Mouse (Mus musculus): ENCODE data around the gene Fam78a. TPM values are rescaled to one million over a fixed set of nuclear protein-coding genes. Genes with fewer than 3 reads are reported as not detected.

The Fam78a gene
- polyA plus RNA-seq, 1 experiment from 2014 or later: 3.8 TPM

DNA sequence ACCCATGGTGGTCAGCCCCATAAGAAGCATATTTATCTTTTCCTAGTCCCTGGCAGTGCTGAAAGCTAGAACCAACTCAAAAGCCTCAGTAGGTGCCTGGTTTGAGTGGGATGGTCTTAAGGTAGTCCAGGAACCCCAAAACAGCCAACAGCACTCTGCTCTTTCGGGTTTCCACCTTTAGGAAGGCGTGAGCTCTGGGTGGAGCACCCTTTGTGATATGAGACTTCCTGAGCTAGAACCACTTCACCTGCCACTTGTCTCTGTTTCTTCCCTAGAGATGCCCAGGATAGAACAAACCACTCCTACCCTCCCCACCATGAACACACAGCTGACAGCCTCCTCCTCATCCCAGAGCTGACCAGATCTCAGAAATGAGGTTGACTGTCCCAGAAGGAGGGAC lies 27.3 kb downstream of the Fam78a start:
- Histone ChIP-seq H3K9ac (replicated peaks) (no peak overlapping the region), H3K4me2 (ENCODE audit: low read depth, low read length) (no peak overlapping the region), H3K27ac (ENCODE audit: low read depth) (no peak overlapping the region), H3K4me3 (ENCODE audit: low read depth, low read length) (no peak overlapping the region), H3K4me1 (ENCODE audit: insufficient read depth) (peaks cover 16% of the 10 kb centered on the region), H3K36me3 (replicated peaks; ENCODE audit: insufficient read depth, low read length) (peaks cover 2% of the 10 kb centered on the region), H3K9me3 (ENCODE audit: low read length) (no peaks in the 10 kb centered on the region), H3K27me3 (ENCODE audit: insufficient read depth, low read length) (no peaks in the 10 kb centered on the region)
- ATAC-seq (no peak), DNase-seq (no peak)
- 55% methylated on average over 2 of the region's 2 CpGs for WGBS (ENCODE audit: insufficient replicate concordance)
- TF ChIP-seq CTCF (IDR thresholded peaks at IDR 0.05; ENCODE audit: low read depth) (no peak), EP300 (IDR thresholded peaks at IDR 0.05; ENCODE audit: low read depth) (no peak)

DNA sequence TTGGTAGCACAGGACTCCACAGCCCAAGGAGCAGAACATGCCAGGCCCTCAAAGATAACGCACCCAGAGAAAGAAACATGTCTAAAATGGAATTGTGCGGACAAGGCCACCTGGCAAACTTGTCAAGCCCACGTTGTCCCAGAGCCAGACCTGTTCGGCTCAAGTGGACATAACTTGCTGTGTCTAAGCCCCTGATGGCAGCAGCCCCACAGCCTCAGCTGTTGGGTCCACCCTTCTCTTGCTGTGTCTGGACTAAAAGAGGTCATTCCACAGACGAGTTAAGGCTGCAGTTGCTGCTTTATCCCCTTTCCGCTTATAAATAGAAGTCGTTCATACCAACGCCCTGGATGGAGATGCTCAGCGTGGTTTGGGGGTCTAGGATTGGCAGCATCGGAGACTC lies 28.1 kb downstream of the Fam78a start:
- Histone ChIP-seq H3K27me3 (ENCODE audit: insufficient read depth, low read length) (no peaks in the 10 kb centered on the region), H3K27ac (ENCODE audit: low read depth) (no peak overlapping the region), H3K4me2 (ENCODE audit: low read depth, low read length) (no peak overlapping the region), H3K9ac (replicated peaks) (no peak overlapping the region), H3K4me1 (ENCODE audit: insufficient read depth) (peaks cover 12% of the 10 kb centered on the region), H3K36me3 (replicated peaks; ENCODE audit: insufficient read depth, low read length) (peaks cover 10% of the 10 kb centered on the region), H3K4me3 (ENCODE audit: low read depth, low read length) (no peak overlapping the region), H3K9me3 (ENCODE audit: low read length) (no peaks in the 10 kb centered on the region)
- no peak for DNase-seq
- TF ChIP-seq CTCF (IDR thresholded peaks at IDR 0.05; ENCODE audit: low read depth) (no peak), EP300 (IDR thresholded peaks at IDR 0.05; ENCODE audit: low read depth) (no peak)
- 86% methylated on average over 10 of the region's 10 CpGs for WGBS (ENCODE audit: insufficient replicate concordance)
- ATAC-seq: no peak

DNA sequence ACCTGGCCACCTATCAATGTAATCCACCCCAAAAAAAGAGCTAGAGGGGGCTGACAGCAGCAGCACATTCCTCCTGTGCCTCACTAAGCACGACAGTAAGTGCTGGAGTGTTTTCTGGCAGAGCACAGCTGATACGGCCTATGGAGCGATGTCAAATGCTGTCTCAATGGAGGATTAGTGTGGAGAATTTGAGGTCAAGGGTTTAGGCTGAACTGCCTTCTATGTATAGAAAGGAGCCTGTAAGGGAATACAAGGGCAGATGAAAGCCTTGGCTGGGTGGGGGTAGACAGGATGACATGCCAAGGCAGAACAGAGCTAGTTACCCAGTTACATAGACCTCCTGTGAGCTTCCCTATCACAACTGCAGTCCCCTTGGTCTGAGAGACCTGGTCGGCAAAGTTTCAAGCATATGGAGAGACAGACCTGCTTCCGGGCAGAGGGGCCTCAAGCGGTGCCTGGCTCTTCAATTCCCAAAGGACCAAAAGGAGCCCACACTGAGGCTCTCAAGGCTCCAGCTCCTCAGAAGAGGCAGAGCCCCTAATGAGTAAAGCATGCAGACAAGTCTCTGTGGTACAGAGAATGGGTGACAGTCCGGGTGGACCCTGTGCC lies 29.2 kb downstream of the Fam78a start:
- H3K27ac ChIP-seq (ENCODE audit: low read depth): no peak overlapping the region
- H3K27me3 ChIP-seq (ENCODE audit: insufficient read depth, low read length): no peaks in the 10 kb centered on the region
- H3K4me1 ChIP-seq (ENCODE audit: insufficient read depth): peaks cover 4% of the 10 kb centered on the region; the same call in 1 of the 2 replicates
- no peak for DNase-seq
- no peaks in the 10 kb centered on the region for H3K9me3 ChIP-seq (ENCODE audit: low read length)
- H3K4me3 ChIP-seq (ENCODE audit: low read depth, low read length): no peak overlapping the region
- TF ChIP-seq CTCF (IDR thresholded peaks at IDR 0.05; ENCODE audit: low read depth): no peak
- no peak for TF ChIP-seq EP300 (IDR thresholded peaks at IDR 0.05; ENCODE audit: low read depth)
- WGBS (ENCODE audit: insufficient replicate concordance): 80% methylated on average over 7 of the region's 7 CpGs
- peaks cover 19% of the 10 kb centered on the region for H3K36me3 ChIP-seq (replicated peaks; ENCODE audit: insufficient read depth, low read length)
- no peak overlapping the region for H3K9ac ChIP-seq (replicated peaks)
- no peak overlapping the region for H3K4me2 ChIP-seq (ENCODE audit: low read depth, low read length)
- ATAC-seq: no peak

DNA sequence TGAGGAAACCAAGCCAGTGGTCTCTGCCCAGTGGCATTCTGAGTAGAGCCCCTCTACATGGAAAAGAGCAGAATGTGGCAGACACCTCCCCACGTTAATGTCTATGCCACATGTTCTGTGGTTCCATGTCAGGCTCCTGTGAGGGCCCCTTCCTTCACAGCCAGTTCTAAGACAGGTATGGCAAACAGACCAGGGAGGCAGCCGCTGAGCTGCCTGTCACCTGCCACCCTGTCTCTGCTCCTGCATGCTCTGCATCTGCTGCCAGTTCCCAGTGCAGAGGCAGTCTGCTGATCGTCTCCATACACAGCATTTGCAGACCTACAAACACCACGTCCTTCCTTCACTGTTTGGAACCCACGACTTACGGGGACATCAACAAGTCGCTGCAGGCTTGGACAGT lies 32.2 kb downstream of the Fam78a start:
- DNase-seq (no peak), ATAC-seq (no peak)
- H3K9me3 ChIP-seq (ENCODE audit: low read length): no peaks in the 10 kb centered on the region
- no peak for TF ChIP-seq EP300 (IDR thresholded peaks at IDR 0.05; ENCODE audit: low read depth)
- peaks cover 2% of the 10 kb centered on the region; the same call in 1 of the 2 replicates for H3K4me1 ChIP-seq (ENCODE audit: insufficient read depth)
- WGBS (ENCODE audit: insufficient replicate concordance): 90% methylated on average over 7 of the region's 7 CpGs
- H3K36me3 ChIP-seq (replicated peaks; ENCODE audit: insufficient read depth, low read length): peaks cover 39% of the 10 kb centered on the region
- no peaks in the 10 kb centered on the region for H3K27me3 ChIP-seq (ENCODE audit: insufficient read depth, low read length)
- H3K4me2 ChIP-seq (ENCODE audit: low read depth, low read length): no peak overlapping the region
- no peak overlapping the region for H3K4me3 ChIP-seq (ENCODE audit: low read depth, low read length)
- no peak overlapping the region for H3K9ac ChIP-seq (replicated peaks)
- no peak overlapping the region for H3K27ac ChIP-seq (ENCODE audit: low read depth)

DNA sequence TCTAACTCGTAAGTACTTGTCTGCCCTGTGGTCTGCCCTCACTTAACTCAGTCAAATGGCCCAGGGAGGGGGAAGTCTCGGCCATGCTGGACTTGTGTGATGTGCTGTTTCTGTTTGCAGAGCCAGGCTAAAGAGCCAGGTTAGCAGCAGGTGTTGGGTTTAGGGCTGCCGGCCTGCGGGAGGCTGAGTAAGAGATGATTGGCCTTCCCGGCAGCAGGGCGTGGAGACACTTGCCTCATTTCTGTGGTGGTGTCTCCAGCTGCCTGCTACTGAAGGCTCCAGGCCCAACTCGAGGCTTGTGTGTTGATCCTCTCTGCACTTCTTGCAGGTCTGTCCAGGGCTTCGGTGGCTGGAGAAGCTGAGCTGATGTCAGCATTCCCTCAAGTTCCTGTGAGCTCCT lies 32.9 kb downstream of the Fam78a start:
- H3K4me2 ChIP-seq (ENCODE audit: low read depth, low read length): no peak overlapping the region
- no peak overlapping the region for H3K4me3 ChIP-seq (ENCODE audit: low read depth, low read length)
- H3K9ac ChIP-seq (replicated peaks): no peak overlapping the region
- H3K4me1 ChIP-seq (ENCODE audit: insufficient read depth): no peaks in the 10 kb centered on the region; the same call in 1 of the 2 replicates
- DNase-seq (no peak), ATAC-seq (no peak)
- no peak for TF ChIP-seq EP300 (IDR thresholded peaks at IDR 0.05; ENCODE audit: low read depth)
- TF ChIP-seq CTCF (IDR thresholded peaks at IDR 0.05; ENCODE audit: low read depth): no peak
- 82% methylated on average over 8 of the region's 8 CpGs for whole genome bisulfite sequencing (ENCODE audit: insufficient replicate concordance)
- no peak overlapping the region for H3K27ac ChIP-seq (ENCODE audit: low read depth)
- H3K9me3 ChIP-seq (ENCODE audit: low read length): no peaks in the 10 kb centered on the region
- no peaks in the 10 kb centered on the region for H3K27me3 ChIP-seq (ENCODE audit: insufficient read depth, low read length)
- peaks cover 44% of the 10 kb centered on the region for H3K36me3 ChIP-seq (replicated peaks; ENCODE audit: insufficient read depth, low read length)

DNA sequence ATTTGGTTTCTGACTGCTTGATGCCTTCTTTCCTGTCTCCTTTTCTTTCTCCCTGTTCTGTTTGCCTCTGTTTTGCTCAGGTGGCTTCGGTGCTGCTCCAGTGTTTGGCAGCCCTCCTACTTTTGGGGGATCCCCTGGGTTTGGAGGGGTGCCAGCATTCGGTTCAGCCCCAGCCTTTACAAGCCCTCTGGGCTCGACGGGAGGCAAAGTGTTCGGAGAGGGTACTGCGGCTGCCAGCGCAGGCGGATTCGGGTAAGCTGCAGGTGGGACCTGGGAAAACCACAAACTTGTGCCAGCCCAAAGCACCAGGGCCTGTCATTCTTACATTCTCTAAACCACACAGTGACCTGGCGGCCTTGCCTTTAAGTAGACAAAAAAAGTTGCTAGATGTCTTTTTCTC lies 37.3 kb downstream of the Fam78a start:
- Histone ChIP-seq H3K27me3 (ENCODE audit: insufficient read depth, low read length) (no peaks in the 10 kb centered on the region), H3K9ac (replicated peaks) (no peak overlapping the region), H3K9me3 (ENCODE audit: low read length) (no peaks in the 10 kb centered on the region), H3K4me2 (ENCODE audit: low read depth, low read length) (no peak overlapping the region), H3K27ac (ENCODE audit: low read depth) (no peak overlapping the region), H3K4me3 (ENCODE audit: low read depth, low read length) (no peak overlapping the region), H3K4me1 (ENCODE audit: insufficient read depth) (no peaks in the 10 kb centered on the region), H3K36me3 (replicated peaks; ENCODE audit: insufficient read depth, low read length) (peaks cover 64% of the 10 kb centered on the region)
- ATAC-seq (no peak), DNase-seq (no peak)
- TF ChIP-seq CTCF (IDR thresholded peaks at IDR 0.05; ENCODE audit: low read depth) (no peak), EP300 (IDR thresholded peaks at IDR 0.05; ENCODE audit: low read depth) (no peak)
- WGBS (ENCODE audit: insufficient replicate concordance): 88% methylated on average over 10 of the region's 10 CpGs

DNA sequence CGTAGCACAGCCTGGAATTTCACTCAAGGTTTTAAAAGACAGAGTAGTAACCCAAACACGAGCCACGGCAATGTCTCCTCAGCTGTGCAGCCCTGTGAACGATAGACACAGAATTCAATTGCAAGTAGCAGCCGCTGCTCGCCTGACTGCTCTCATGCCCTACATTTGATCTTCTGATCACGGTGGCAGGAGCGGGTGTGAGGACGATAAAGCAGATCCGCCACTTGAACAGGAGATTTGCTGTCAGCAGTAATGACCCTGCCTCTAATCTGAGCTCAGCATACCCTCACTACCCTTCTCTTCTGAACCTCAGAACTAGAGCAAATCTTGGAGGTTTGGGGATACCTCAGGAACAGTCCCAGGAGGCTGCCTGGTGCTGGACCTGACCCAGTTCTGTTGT lies 38.6 kb downstream of the Fam78a start:
- Histone ChIP-seq H3K36me3 (replicated peaks; ENCODE audit: insufficient read depth, low read length) (peaks cover 62% of the 10 kb centered on the region), H3K27ac (ENCODE audit: low read depth) (no peak overlapping the region), H3K4me3 (ENCODE audit: low read depth, low read length) (no peak overlapping the region), H3K27me3 (ENCODE audit: insufficient read depth, low read length) (no peaks in the 10 kb centered on the region), H3K9me3 (ENCODE audit: low read length) (no peaks in the 10 kb centered on the region), H3K4me2 (ENCODE audit: low read depth, low read length) (no peak overlapping the region), H3K9ac (replicated peaks) (no peak overlapping the region), H3K4me1 (ENCODE audit: insufficient read depth) (no peaks in the 10 kb centered on the region)
- TF ChIP-seq CTCF (IDR thresholded peaks at IDR 0.05; ENCODE audit: low read depth): no peak
- no peak for TF ChIP-seq EP300 (IDR thresholded peaks at IDR 0.05; ENCODE audit: low read depth)
- no peak for DNase-seq
- ATAC-seq: no peak
- 89% methylated on average over 10 of the region's 10 CpGs for WGBS (ENCODE audit: insufficient replicate concordance)

Data from liver, postnatal 0 days (tissue).